Mouse (Mus musculus) midbrain, embryonic 16.5 days (tissue): ENCODE measurements around the gene Traf3ip3. TPM values are rescaled to one million over a fixed set of nuclear protein-coding genes. Genes with fewer than 3 reads are reported as not detected.

ENCODE experiments used
- ATAC-seq: fragments of 200-750 bp; cut with Nextera tagmentation; 2 replicates; pipeline ENCODE4 v1.8.0; 2017; ENCODE audit warnings: moderate TSS enrichment
- H3K27ac ChIP-seq: fragments of 300-500 bp; sonication (generic); 2 replicates; pipeline ENCODE4 v1.5.1; 2014; ENCODE audit warnings: mild to moderate bottlenecking, low read length, mixed read lengths
- H3K27me3 ChIP-seq: fragments of 300-500 bp; sonication (generic); 2 replicates; pipeline ENCODE4 v1.6.1; 2014; ENCODE audit warnings: low read depth, low read length, mixed read lengths; ENCODE audit not compliant: control insufficient read depth, insufficient read depth
- H3K36me3 ChIP-seq: fragments of 300-500 bp; sonication (generic); 2 replicates; pipeline ENCODE4 v1.6.1; 2014; ENCODE audit warnings: mild to moderate bottlenecking, low read length, moderate library complexity, mixed read lengths; ENCODE audit not compliant: control insufficient read depth, insufficient read depth
- H3K4me1 ChIP-seq: fragments of 300-500 bp; sonication (generic); 2 replicates; pipeline ENCODE4 v1.6.1; 2014; ENCODE audit warnings: mild to moderate bottlenecking, low read length, mixed read lengths; ENCODE audit not compliant: control insufficient read depth, insufficient read depth
- H3K4me2 ChIP-seq: fragments of 300-500 bp; sonication (generic); 2 replicates; pipeline ENCODE4 v1.6.1; 2014; ENCODE audit warnings: mild to moderate bottlenecking, low read length, mixed read lengths
- H3K4me3 ChIP-seq: fragments of 300-500 bp; sonication (generic); 2 replicates; pipeline ENCODE4 v1.5.1; 2014; ENCODE audit warnings: low read depth, mild to moderate bottlenecking, low read length, moderate library complexity, mixed read lengths
- H3K9ac ChIP-seq: fragments of 300-500 bp; sonication (generic); 2 replicates; pipeline ENCODE4 v1.6.1; 2014; ENCODE audit warnings: low read depth, low read length, mixed read lengths
- H3K9me3 ChIP-seq: fragments of 300-500 bp; sonication (generic); replicated peaks from 2 replicates; pipeline ENCODE4 v1.6.1; 2014; ENCODE audit warnings: mild to moderate bottlenecking, low read length, mixed read lengths; ENCODE audit not compliant: control insufficient read depth, poor library complexity, severe bottlenecking
- WGBS: fragments of 180-500 bp; shearing (Covaris S2); extraction: QIAGEN DNeasy Blood & Tissue Kit; methylation state at CpG from one replicate; pipeline ENCODE4 v1.1.7; 2014; 5-methylcytosine and 5-hydroxymethylcytosine counted together
- polyA plus RNA-seq: library from polyadenylated mRNA; unstranded; fragments of >200 nt; fragmentation: Nextera tagmentation; extraction: Ambion mirVana; gene quantifications from 2 replicates; pipeline ENCODE4 v1.2.1, GENCODE M21; 2015

Gene Traf3ip3
- polyA plus RNA-seq, 1 experiment from 2014 or later: 1.1 TPM

- ATAC-seq: peak; percentile 22; the same call in 1 of the 2 replicates
- H3K9ac ChIP-seq: peak overlapping the region; percentile 68
- H3K4me3 ChIP-seq: peak overlapping the region; percentile 67
- no peaks in the 10 kb centered on the region for H3K27me3 ChIP-seq
- H3K4me1 ChIP-seq: peaks cover 14% of the 10 kb centered on the region
- peak overlapping the region; percentile 82 for H3K27ac ChIP-seq
- peak overlapping the region; percentile 62 for H3K4me2 ChIP-seq
- H3K36me3 ChIP-seq: peaks cover 4% of the 10 kb centered on the region; the same call in 1 of the 2 replicates
- 87% methylated on average over 8 of the region's 8 CpGs for WGBS
- no peaks in the 10 kb centered on the region for H3K9me3 ChIP-seq
Measured at GRCm38 (mm10) chr1:193130839-193131238, 70.7 kb downstream of the Traf3ip3 start.

GRCm38 (mm10) chr1:193130456-193130825 lies 71.1 kb downstream of the Traf3ip3 start:
- WGBS: 24% methylated on average over 11 of the region's 11 CpGs
- H3K36me3 ChIP-seq: peaks cover 4% of the 10 kb centered on the region; the same call in 1 of the 2 replicates
- peak overlapping the region; percentile 68 for H3K9ac ChIP-seq
- peak overlapping the region; percentile 82 for H3K27ac ChIP-seq
- peaks cover 14% of the 10 kb centered on the region for H3K4me1 ChIP-seq
- peak; percentile 69; the same call in 1 of the 2 replicates for ATAC-seq
- H3K27me3 ChIP-seq: no peaks in the 10 kb centered on the region
- peak overlapping the region; percentile 67 for H3K4me3 ChIP-seq
- peak overlapping the region; percentile 62 for H3K4me2 ChIP-seq
- H3K9me3 ChIP-seq: no peaks in the 10 kb centered on the region

- H3K4me1 ChIP-seq: peaks cover 14% of the 10 kb centered on the region
- no peaks in the 10 kb centered on the region for H3K9me3 ChIP-seq
- peaks cover 4% of the 10 kb centered on the region; the same call in 1 of the 2 replicates for H3K36me3 ChIP-seq
- peak within 1 kb of the TSS; percentile 68 for H3K9ac ChIP-seq
- H3K27ac ChIP-seq: peak within 1 kb of the TSS; percentile 82
- WGBS: under 1% methylated on average over 61 of the region's 61 CpGs
- H3K4me2 ChIP-seq: peak within 1 kb of the TSS; percentile 70
- peak; percentile 92 for ATAC-seq
- H3K4me3 ChIP-seq: peak within 1 kb of the TSS; percentile 67
- H3K27me3 ChIP-seq: no peaks in the 10 kb centered on the region
Measured at GRCm38 (mm10) chr1:193129786-193130455, 71.6 kb downstream of the Traf3ip3 start, which contains the start of gene Diexf. Gene Diexf (minus strand): TSS chr1:193130272.

GRCm38 (mm10) chr1:193129321-193129720 lies 72.2 kb downstream of the Traf3ip3 start:
- peaks cover 4% of the 10 kb centered on the region; the same call in 1 of the 2 replicates for H3K36me3 ChIP-seq
- H3K27ac ChIP-seq: no peak overlapping the region
- no peaks in the 10 kb centered on the region for H3K27me3 ChIP-seq
- WGBS: 25% methylated on average over 5 of the region's 5 CpGs
- no peak for ATAC-seq
- no peaks in the 10 kb centered on the region for H3K9me3 ChIP-seq
- H3K4me2 ChIP-seq: peak overlapping the region; percentile 70
- H3K9ac ChIP-seq: peak overlapping the region; percentile 66
- H3K4me1 ChIP-seq: peaks cover 14% of the 10 kb centered on the region
- H3K4me3 ChIP-seq: peak overlapping the region; percentile 67

- Histone ChIP-seq H3K9ac (no peak overlapping the region), H3K9me3 (no peaks in the 10 kb centered on the region), H3K27ac (no peak overlapping the region), H3K27me3 (no peaks in the 10 kb centered on the region), H3K4me2 (no peak overlapping the region), H3K4me1 (peaks cover 14% of the 10 kb centered on the region), H3K4me3 (no peak overlapping the region), H3K36me3 (peaks cover 12% of the 10 kb centered on the region)
- no peak for ATAC-seq
- WGBS: 94% methylated on average over 6 of the region's 6 CpGs
Measured at GRCm38 (mm10) chr1:193128055-193128454, 73.4 kb downstream of the Traf3ip3 start.

GRCm38 (mm10) chr1:193125835-193126234 lies 75.7 kb downstream of the Traf3ip3 start:
- no peak overlapping the region for H3K9ac ChIP-seq
- H3K36me3 ChIP-seq: peaks cover 32% of the 10 kb centered on the region
- no peak overlapping the region for H3K4me2 ChIP-seq
- 74% methylated on average over 4 of the region's 4 CpGs for WGBS
- no peaks in the 10 kb centered on the region for H3K27me3 ChIP-seq
- H3K4me3 ChIP-seq: no peak overlapping the region
- no peaks in the 10 kb centered on the region for H3K9me3 ChIP-seq
- H3K27ac ChIP-seq: no peak overlapping the region
- ATAC-seq: no peak
- H3K4me1 ChIP-seq: peaks cover 14% of the 10 kb centered on the region

Other genes starting within 250 kb of the Traf3ip3 start
- gene Syt14, start 165.9 kb downstream of the Traf3ip3 start, polyA plus RNA-seq: 6.9 and 8.2 TPM in 2 replicates
- 8.9 and 9.7 TPM in 2 replicates for gene Diexf, start 71.4 kb downstream of the Traf3ip3 start, polyA plus RNA-seq
- gene Irf6, start 48.6 kb downstream of the Traf3ip3 start, polyA plus RNA-seq: 0.66 and 0.67 TPM in 2 replicates
- gene A130010J15Rik, start 33.7 kb downstream of the Traf3ip3 start, polyA plus RNA-seq: 12.6 and 12.9 TPM in 2 replicates
- gene Lamb3, start 6.0 kb upstream of the Traf3ip3 start, polyA plus RNA-seq: 0.67 and 0.75 TPM in 2 replicates
- gene Hsd11b1, start 62.4 kb upstream of the Traf3ip3 start, polyA plus RNA-seq: 0.39 and 0.55 TPM in 2 replicates
- gene G0s2, start 71.5 kb upstream of the Traf3ip3 start, polyA plus RNA-seq: 5.1 and 6.9 TPM in 2 replicates
- gene Camk1g, start 168.6 kb upstream of the Traf3ip3 start, polyA plus RNA-seq: 53.5 and 54.1 TPM in 2 replicates